Mouse (Mus musculus) hindbrain, postnatal 0 days (tissue): ENCODE results near the gene Fam181a. TPM values are rescaled to one million over a fixed set of nuclear protein-coding genes. Genes with fewer than 3 reads are reported as not detected.

Experiments used
- ATAC-seq: fragments of 200-750 bp; cut with Nextera tagmentation; 2 replicates; pipeline ENCODE4 v1.8.0; 2017; ENCODE audit warnings: mild to moderate bottlenecking, moderate TSS enrichment, moderate library complexity
- DNase-seq: peaks from one replicate; pipeline ENCODE4 v3.0.0-alpha.2; 2015; ENCODE audit warnings: low spot score
- H3K27ac ChIP-seq: fragments of 300-500 bp; sonication (generic); 2 replicates; pipeline ENCODE4 v1.5.1; 2014; ENCODE audit warnings: mild to moderate bottlenecking
- H3K27me3 ChIP-seq: fragments of 300-500 bp; sonication (generic); 2 replicates; pipeline ENCODE4 v1.6.1; 2014; ENCODE audit warnings: low read length, mixed read lengths; ENCODE audit not compliant: insufficient read depth
- H3K36me3 ChIP-seq: fragments of 300-500 bp; sonication (generic); 2 replicates; pipeline ENCODE4 v1.6.1; 2014; ENCODE audit warnings: low read length, mixed read lengths; ENCODE audit not compliant: insufficient read depth
- H3K4me1 ChIP-seq: fragments of 300-500 bp; sonication (generic); 2 replicates; pipeline ENCODE4 v1.6.1; 2014; ENCODE audit warnings: antibody characterized with exemption, low read length, mixed read lengths; ENCODE audit not compliant: insufficient read depth
- H3K4me2 ChIP-seq: fragments of 300-500 bp; sonication (generic); 2 replicates; pipeline ENCODE4 v1.6.1; 2014; ENCODE audit warnings: low read depth, mild to moderate bottlenecking, low read length, moderate library complexity, mixed read lengths
- H3K4me3 ChIP-seq: fragments of 300-500 bp; sonication (generic); 2 replicates; pipeline ENCODE4 v1.5.1; 2014; ENCODE audit warnings: low read length
- H3K9ac ChIP-seq: fragments of 300-500 bp; sonication (generic); replicated peaks from 2 replicates; pipeline ENCODE4 v1.6.1; 2014; ENCODE audit warnings: mild to moderate bottlenecking, low read length, moderate library complexity, mixed read lengths
- H3K9me3 ChIP-seq: fragments of 300-500 bp; sonication (generic); 2 replicates; pipeline ENCODE4 v1.6.1; 2016; ENCODE audit warnings: low read length, mixed read lengths
- CTCF ChIP-seq: IDR thresholded peaks from 2 replicates; pipeline ENCODE4 v1.5.1; 2016; ENCODE audit warnings: antibody characterized with exemption, control low read depth, low read depth
- WGBS: fragments of 180-500 bp; shearing (Covaris S2); extraction: QIAGEN DNeasy Blood & Tissue Kit; methylation state at CpG from one replicate; pipeline ENCODE4 v1.1.7; 2014; 5-methylcytosine and 5-hydroxymethylcytosine counted together
- polyA plus RNA-seq: library from polyadenylated mRNA; unstranded; fragments of >200 nt; fragmentation: Nextera tagmentation; extraction: Ambion mirVana; gene quantifications from 2 replicates; pipeline ENCODE4 v1.2.1, GENCODE M21; 2015
- total RNA-seq: library from RNA; depleted of rRNA; stranded (reverse); fragments of >200 nt; gene quantifications from 2 replicates; pipeline ENCODE4 v1.2.3, GENCODE M21; 2014

Fam181a gene
- total and polyA plus RNA-seq, 2 experiments from 2014 or later, result 9.2 to 18.5 TPM

DNA sequence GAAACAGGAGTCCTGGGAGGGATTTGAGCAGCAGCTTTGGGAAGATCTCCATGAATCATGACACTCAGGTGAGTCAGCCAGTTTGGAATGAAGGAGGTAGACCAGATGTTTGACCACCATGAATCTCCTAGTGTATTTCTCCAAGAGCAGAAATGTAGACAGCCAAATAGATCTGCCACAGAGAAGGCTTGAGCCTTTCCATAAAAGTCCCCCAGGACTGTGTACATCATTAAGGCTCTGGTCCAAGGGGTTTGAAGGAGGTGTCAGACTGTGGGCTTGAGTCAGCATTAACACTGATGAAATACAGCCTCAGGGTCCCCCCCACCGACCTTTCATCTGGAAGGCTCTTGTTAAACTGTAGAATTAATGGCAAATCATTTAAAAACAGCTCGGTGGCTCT lies 29.3 kb upstream of the Fam181a start:
- Histone ChIP-seq H3K4me2 (no peak overlapping the region), H3K4me1 (no peaks in the 10 kb centered on the region), H3K27ac (no peak overlapping the region), H3K36me3 (no peaks in the 10 kb centered on the region), H3K9me3 (no peaks in the 10 kb centered on the region), H3K4me3 (no peak overlapping the region), H3K27me3 (no peaks in the 10 kb centered on the region), H3K9ac (no peak overlapping the region)
- no peak for ATAC-seq
- no peak for TF ChIP-seq CTCF
- no peak for DNase-seq
- 69% methylated on average over 2 of the region's 2 CpGs for WGBS

DNA sequence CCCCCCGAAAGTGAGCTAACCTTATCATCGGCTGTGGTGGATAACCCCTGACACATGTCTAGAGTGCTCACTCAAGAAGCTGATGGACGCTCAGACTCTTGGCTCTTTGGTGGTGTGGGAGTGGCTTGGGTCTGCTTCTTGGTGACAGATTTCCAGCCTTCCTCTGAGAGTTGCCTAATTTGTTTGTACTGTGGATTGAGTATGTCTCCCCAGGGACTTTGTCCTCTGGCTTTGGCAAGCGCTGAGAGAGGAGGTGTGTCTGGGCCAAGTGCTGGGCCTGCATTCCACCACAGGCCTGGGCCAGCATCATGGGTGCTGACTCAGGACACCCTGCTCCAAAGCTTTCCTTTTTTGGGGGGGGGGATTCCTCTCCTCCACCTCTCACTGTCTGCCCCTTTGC lies 28.9 kb upstream of the Fam181a start:
- H3K9ac ChIP-seq, result no peak overlapping the region
- DNase-seq, result peak; percentile 21

DNA sequence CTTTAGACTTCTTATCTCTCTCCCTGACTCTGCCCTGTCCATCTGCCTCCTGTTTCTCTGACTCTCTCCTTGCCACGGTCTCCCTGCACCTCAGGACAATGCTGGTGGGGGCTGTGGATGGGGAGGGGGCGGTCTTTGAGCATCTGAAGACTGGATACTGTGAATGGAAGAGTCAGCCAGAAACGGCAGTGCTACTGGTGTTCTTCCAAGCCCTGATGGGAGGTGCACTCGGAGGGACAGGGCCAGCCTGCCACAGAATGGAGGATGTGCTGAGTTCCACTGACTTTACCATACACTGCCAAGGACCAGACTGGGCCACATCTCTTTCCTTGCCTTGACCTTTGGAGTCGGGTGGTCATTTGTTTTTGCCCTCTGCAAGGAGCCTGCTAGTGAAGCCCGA lies 27.8 kb upstream of the Fam181a start:
- Histone ChIP-seq H3K4me2 (no peak overlapping the region), H3K27ac (no peak overlapping the region), H3K9ac (no peak overlapping the region), H3K4me1 (no peaks in the 10 kb centered on the region), H3K36me3 (no peaks in the 10 kb centered on the region), H3K4me3 (no peak overlapping the region), H3K27me3 (no peaks in the 10 kb centered on the region), H3K9me3 (no peaks in the 10 kb centered on the region)
- DNase-seq (no peak), ATAC-seq (no peak)
- no peak for TF ChIP-seq CTCF
- WGBS, result 62% methylated on average over 6 of the region's 6 CpGs

More for the DNA sequence above, 28.9 kb upstream of the Fam181a start:
- no peak overlapping the region for H3K4me3 ChIP-seq
- no peak for TF ChIP-seq CTCF
- ATAC-seq, result peak; percentile 38; the same call in 1 of the 2 replicates
- no peak overlapping the region for H3K27ac ChIP-seq
- no peaks in the 10 kb centered on the region for H3K27me3 ChIP-seq
- no peak overlapping the region for H3K4me2 ChIP-seq
- no peaks in the 10 kb centered on the region for H3K4me1 ChIP-seq
- 60% methylated on average over 4 of the region's 4 CpGs for WGBS
- no peaks in the 10 kb centered on the region for H3K36me3 ChIP-seq
- H3K9me3 ChIP-seq, result no peaks in the 10 kb centered on the region

DNA sequence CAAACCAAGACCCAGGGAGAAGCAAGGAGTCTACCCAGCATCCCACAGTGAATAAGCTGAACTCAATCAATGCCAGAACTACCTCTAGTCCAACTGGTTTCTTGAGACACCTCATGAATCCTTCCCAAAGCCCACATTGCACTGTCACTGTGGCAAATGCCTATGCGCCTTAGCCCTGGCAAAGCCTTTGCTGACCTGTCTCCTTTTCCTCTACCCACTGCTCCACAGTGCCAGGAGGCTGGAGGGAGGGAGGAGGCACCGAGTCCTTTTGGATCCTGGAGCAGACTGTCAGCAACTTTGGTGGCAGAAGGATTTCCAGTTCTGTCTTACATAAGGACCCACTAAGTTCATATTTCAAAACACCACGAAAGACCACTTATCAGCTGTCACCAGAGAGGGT lies 27.4 kb upstream of the Fam181a start:
- H3K9ac ChIP-seq, result no peak overlapping the region
- no peaks in the 10 kb centered on the region for H3K9me3 ChIP-seq
- H3K27ac ChIP-seq, result no peak overlapping the region
- no peak overlapping the region for H3K4me2 ChIP-seq
- TF ChIP-seq CTCF, result no peak
- ATAC-seq (no peak), DNase-seq (no peak)
- H3K27me3 ChIP-seq, result no peaks in the 10 kb centered on the region
- H3K4me1 ChIP-seq, result no peaks in the 10 kb centered on the region
- no peak overlapping the region for H3K4me3 ChIP-seq
- 86% methylated on average over 3 of the region's 3 CpGs for WGBS
- H3K36me3 ChIP-seq, result no peaks in the 10 kb centered on the region

DNA sequence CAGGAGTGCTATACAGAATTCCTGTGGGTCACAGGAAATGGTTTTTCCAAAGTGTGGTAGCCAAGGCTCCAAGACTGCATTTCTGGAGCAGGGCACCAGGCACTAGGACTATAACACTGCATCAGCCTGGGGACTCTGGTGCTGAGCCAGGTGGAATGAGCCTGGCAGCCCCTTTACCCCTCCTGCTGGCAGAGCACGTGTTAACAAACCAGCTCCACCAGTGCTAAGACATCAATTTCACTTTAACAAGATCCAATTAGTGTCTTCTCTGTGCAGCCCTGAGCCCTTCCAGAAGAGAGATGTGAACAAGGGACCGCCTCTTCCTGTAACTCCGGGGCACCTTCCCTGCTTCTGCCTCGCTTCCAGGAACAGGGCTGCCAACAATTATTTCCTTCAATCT lies 23.5 kb upstream of the Fam181a start:
- no peak for ATAC-seq

DNA sequence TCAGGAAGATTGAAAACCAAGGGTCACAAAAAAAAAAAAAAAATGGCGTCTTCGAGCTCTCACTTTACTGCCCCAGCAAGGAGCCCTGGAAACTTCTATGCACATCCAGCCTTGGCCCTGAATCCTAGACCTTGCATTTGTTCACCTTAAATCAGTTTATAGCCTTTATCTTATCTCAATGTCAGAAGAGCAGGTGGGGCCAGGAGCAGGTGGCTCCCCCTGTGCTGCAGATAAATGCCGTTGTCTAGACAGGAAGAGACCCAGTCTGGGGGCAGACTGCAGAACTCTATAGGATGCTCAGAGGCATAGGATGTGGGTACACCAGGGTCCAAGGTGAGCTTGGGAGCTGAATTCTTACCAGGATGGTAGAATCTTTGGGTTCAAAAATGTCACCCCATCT lies 18.4 kb upstream of the Fam181a start:
- Histone ChIP-seq H3K27me3 (no peaks in the 10 kb centered on the region), H3K9me3 (no peaks in the 10 kb centered on the region), H3K9ac (no peak overlapping the region), H3K36me3 (no peaks in the 10 kb centered on the region), H3K4me1 (no peaks in the 10 kb centered on the region), H3K27ac (no peak overlapping the region), H3K4me2 (no peak overlapping the region), H3K4me3 (no peak overlapping the region)
- DNase-seq (no peak), ATAC-seq (no peak)
- TF ChIP-seq CTCF, result no peak
- 94% methylated on average over 3 of the region's 3 CpGs for WGBS

More for the DNA sequence above, 23.5 kb upstream of the Fam181a start:
- peak; percentile 9 for DNase-seq
- WGBS, result 57% methylated on average over 4 of the region's 4 CpGs
- Histone ChIP-seq H3K36me3 (no peaks in the 10 kb centered on the region), H3K9ac (no peak overlapping the region), H3K4me1 (no peaks in the 10 kb centered on the region), H3K27me3 (no peaks in the 10 kb centered on the region), H3K4me2 (no peak overlapping the region), H3K9me3 (no peaks in the 10 kb centered on the region), H3K27ac (no peak overlapping the region), H3K4me3 (no peak overlapping the region)
- no peak for TF ChIP-seq CTCF

DNA sequence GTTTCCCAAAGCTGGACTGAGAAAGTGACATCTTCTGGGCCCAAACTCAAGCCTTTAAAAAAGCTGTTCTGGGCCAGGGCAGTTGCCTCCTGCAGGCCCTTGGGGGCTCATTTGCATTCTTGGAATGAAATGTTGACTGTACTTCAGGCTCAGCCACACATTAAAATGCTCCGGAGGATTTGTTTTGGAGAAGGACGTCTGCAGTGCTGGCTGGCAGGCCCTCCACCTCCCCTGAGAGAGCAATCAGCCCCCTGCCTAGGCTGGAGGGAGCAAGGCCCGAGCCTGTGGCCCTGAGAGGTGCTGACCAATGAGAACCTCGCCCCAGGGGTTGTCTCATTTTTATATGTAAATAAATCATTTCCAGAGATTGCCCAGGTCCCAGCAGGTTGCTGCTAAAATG lies 14.5 kb upstream of the Fam181a start:
- Histone ChIP-seq H3K27ac (no peak overlapping the region), H3K27me3 (no peaks in the 10 kb centered on the region), H3K4me3 (no peak overlapping the region), H3K36me3 (no peaks in the 10 kb centered on the region), H3K4me1 (no peaks in the 10 kb centered on the region), H3K9me3 (no peaks in the 10 kb centered on the region), H3K9ac (no peak overlapping the region), H3K4me2 (no peak overlapping the region)
- TF ChIP-seq CTCF, result no peak
- DNase-seq (peak; percentile 52), ATAC-seq (peak; percentile 59; the same call in 1 of the 2 replicates)
- 6% methylated on average over 4 of the region's 4 CpGs for WGBS
